Mouse (Mus musculus) ES-Bruce4 (cell line): ENCODE measurements around the gene Stk32c.

ENCODE experiments used
- CTCF ChIP-seq: IDR thresholded peaks from one replicate; pipeline ENCODE4 v1.8.1; 2011; ENCODE audit warnings: low read depth, low read length
- EP300 ChIP-seq: IDR thresholded peaks from 2 replicates; pipeline ENCODE4 v1.6.1; 2011; ENCODE audit warnings: low read depth, low read length; ENCODE audit not compliant: insufficient read depth
- POLR2A ChIP-seq: IDR thresholded peaks from one replicate; pipeline ENCODE4 v1.8.1; 2011; ENCODE audit warnings: low read length; ENCODE audit not compliant: insufficient read depth

DNA sequence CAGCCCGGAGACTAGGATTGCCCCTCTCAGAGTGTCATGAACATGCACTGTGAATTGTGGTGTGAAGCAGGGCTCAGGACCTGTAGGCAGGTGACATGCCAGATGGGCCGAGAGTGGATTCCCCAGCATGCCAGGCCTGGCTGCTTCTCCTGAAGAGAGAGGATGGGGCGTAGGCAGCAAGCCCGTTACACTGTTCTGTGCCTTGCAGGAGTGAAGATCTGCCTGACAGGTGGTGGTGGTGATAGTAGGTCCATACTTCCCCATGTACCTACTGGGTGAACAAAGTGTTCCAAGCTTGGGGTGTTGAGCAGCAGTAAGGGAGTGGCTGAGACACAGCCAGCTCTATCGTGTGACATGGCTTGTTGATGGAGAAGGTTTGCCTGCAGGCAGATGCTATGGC lies 120.0 kb downstream of the Stk32c start:
- no peak for TF ChIP-seq CTCF
- TF ChIP-seq POLR2A = no peak
- TF ChIP-seq EP300 = no peak
